Mouse (Mus musculus) forebrain, embryonic 11.5 days (tissue): ENCODE results near the gene Ifna12. TPM values are rescaled to one million over a fixed set of nuclear protein-coding genes. Genes with fewer than 3 reads are reported as not detected.

Source experiments
- ATAC-seq: fragments of 200-750 bp; cut with Nextera tagmentation; replicated peaks from 2 replicates; pipeline ENCODE4 v1.8.0; 2017; ENCODE audit warnings: moderate TSS enrichment; ENCODE audit not compliant: low FRiP score
- DNase-seq: peaks from one replicate; pipeline ENCODE4 v3.0.0-alpha.2; 2017; ENCODE audit warnings: low spot score
- H3K27ac ChIP-seq: fragments of 300-500 bp; sonication (generic); 2 replicates; pipeline ENCODE4 v1.5.1; 2014; ENCODE audit warnings: low read depth, low read length
- H3K27me3 ChIP-seq: fragments of 300-500 bp; sonication (generic); 2 replicates; pipeline ENCODE4 v1.6.1; 2014; ENCODE audit warnings: mild to moderate bottlenecking, low read length, mixed read lengths; ENCODE audit not compliant: control insufficient read depth, insufficient read depth
- H3K36me3 ChIP-seq: fragments of 300-500 bp; sonication (generic); 2 replicates; pipeline ENCODE4 v1.6.1; 2014; ENCODE audit warnings: mild to moderate bottlenecking, low read length, moderate library complexity, mixed read lengths; ENCODE audit not compliant: control insufficient read depth, insufficient read depth
- H3K4me1 ChIP-seq: fragments of 300-500 bp; sonication (generic); replicated peaks from 2 replicates; pipeline ENCODE4 v1.6.1; 2014; ENCODE audit warnings: low read length, mixed read lengths; ENCODE audit not compliant: control insufficient read depth, insufficient read depth
- H3K4me2 ChIP-seq: fragments of 300-500 bp; sonication (generic); 2 replicates; pipeline ENCODE4 v1.6.1; 2014; ENCODE audit warnings: low read depth, mild to moderate bottlenecking, low read length, moderate library complexity, mixed read lengths; ENCODE audit not compliant: severe bottlenecking
- H3K4me3 ChIP-seq: fragments of 300-500 bp; sonication (generic); 2 replicates; pipeline ENCODE4 v1.5.1; 2014; ENCODE audit warnings: low read depth, low read length
- H3K9ac ChIP-seq: fragments of 300-500 bp; sonication (generic); 2 replicates; pipeline ENCODE4 v1.6.1; 2014; ENCODE audit warnings: low read length
- H3K9me3 ChIP-seq: fragments of 300-500 bp; sonication (generic); 2 replicates; pipeline ENCODE4 v1.6.1; 2016; ENCODE audit warnings: low read length, mixed read lengths; ENCODE audit not compliant: control insufficient read depth
- WGBS: fragments of 180-500 bp; shearing (Covaris S2); extraction: QIAGEN DNeasy Blood & Tissue Kit; methylation state at CpG from one replicate; pipeline ENCODE4 v1.1.7; 2014; 5-methylcytosine and 5-hydroxymethylcytosine counted together
- polyA plus RNA-seq: library from polyadenylated mRNA; unstranded; fragments of >200 nt; fragmentation: Nextera tagmentation; extraction: Ambion mirVana; gene quantifications from 2 replicates; pipeline ENCODE4 v1.2.1, GENCODE M21; 2014

Ifna12 gene
- not detected in 2 replicates for polyA plus RNA-seq

- no peaks in the 10 kb centered on the region for H3K27me3 ChIP-seq
- DNase-seq (no peak), ATAC-seq (no peak)
- no peaks in the 10 kb centered on the region for H3K4me1 ChIP-seq
- no peaks in the 10 kb centered on the region for H3K9me3 ChIP-seq
- H3K4me3 ChIP-seq = no peak within 1 kb of the TSS
- no peak within 1 kb of the TSS for H3K27ac ChIP-seq
- H3K9ac ChIP-seq = no peak within 1 kb of the TSS
- H3K4me2 ChIP-seq = no peak within 1 kb of the TSS
- H3K36me3 ChIP-seq = no peaks in the 10 kb centered on the region
Observed at GRCm38 (mm10) chr4:88603276-88603675, at the start of gene Ifna12. Ifna12 (minus strand) TSS chr4:88603376.

GRCm38 (mm10) chr4:88644359-88644758 lies 41.2 kb upstream of the Ifna12 start, which contains the start of gene Ifna13:
Ifna13 (minus strand) TSS chr4:88644459.
- no peak for DNase-seq
- 46% methylated on average over 2 of the region's 2 CpGs for WGBS

GRCm38 (mm10) chr4:88642526-88642925 lies 39.4 kb upstream of the Ifna12 start:
- no peak for DNase-seq
- ATAC-seq = peak; percentile 18; the same call in 1 of the 2 replicates
- H3K4me3 ChIP-seq = no peak overlapping the region
- H3K36me3 ChIP-seq = no peaks in the 10 kb centered on the region
- no peak overlapping the region for H3K4me2 ChIP-seq
- WGBS = 42% methylated on average over 2 of the region's 2 CpGs
- no peak overlapping the region for H3K27ac ChIP-seq
- H3K27me3 ChIP-seq = no peaks in the 10 kb centered on the region
- no peak overlapping the region for H3K9ac ChIP-seq
- no peaks in the 10 kb centered on the region for H3K9me3 ChIP-seq
- no peaks in the 10 kb centered on the region for H3K4me1 ChIP-seq

More at GRCm38 (mm10) chr4:88644359-88644758, 41.2 kb upstream of the Ifna12 start, which contains the start of gene Ifna13:
- H3K4me1 ChIP-seq = no peaks in the 10 kb centered on the region
- H3K9ac ChIP-seq = no peak within 1 kb of the TSS
- H3K4me2 ChIP-seq = no peak within 1 kb of the TSS
- ATAC-seq = no peak
- no peak within 1 kb of the TSS for H3K27ac ChIP-seq
- H3K4me3 ChIP-seq = no peak within 1 kb of the TSS
- no peaks in the 10 kb centered on the region for H3K36me3 ChIP-seq
- H3K27me3 ChIP-seq = no peaks in the 10 kb centered on the region
- no peaks in the 10 kb centered on the region for H3K9me3 ChIP-seq

- no peak overlapping the region for H3K9ac ChIP-seq
- no peaks in the 10 kb centered on the region for H3K27me3 ChIP-seq
- H3K9me3 ChIP-seq = no peaks in the 10 kb centered on the region
- WGBS = 22% methylated on average over 11 of the region's 11 CpGs
- peak; percentile 96 for DNase-seq
- H3K4me1 ChIP-seq = no peaks in the 10 kb centered on the region
- H3K36me3 ChIP-seq = no peaks in the 10 kb centered on the region
- ATAC-seq = peak; percentile 90
- H3K27ac ChIP-seq = no peak overlapping the region
- H3K4me3 ChIP-seq = no peak overlapping the region
- H3K4me2 ChIP-seq = no peak overlapping the region; the same call in 1 of the 2 replicates
Observed at GRCm38 (mm10) chr4:88641077-88641831, 38.1 kb upstream of the Ifna12 start.

- no peak overlapping the region for H3K27ac ChIP-seq
- no peaks in the 10 kb centered on the region for H3K27me3 ChIP-seq
- H3K4me2 ChIP-seq = peak overlapping the region; percentile 34
- DNase-seq (no peak), ATAC-seq (no peak)
- 68% methylated on average over 8 of the region's 8 CpGs for WGBS
- H3K4me1 ChIP-seq = no peaks in the 10 kb centered on the region
- no peaks in the 10 kb centered on the region for H3K9me3 ChIP-seq
- H3K36me3 ChIP-seq = no peaks in the 10 kb centered on the region
- H3K9ac ChIP-seq = no peak overlapping the region
- H3K4me3 ChIP-seq = no peak overlapping the region
Observed at GRCm38 (mm10) chr4:88640704-88641076, 37.5 kb upstream of the Ifna12 start.

- H3K36me3 ChIP-seq = no peaks in the 10 kb centered on the region
- H3K4me3 ChIP-seq = no peak within 1 kb of the TSS
- no peak for DNase-seq
- no peaks in the 10 kb centered on the region for H3K9me3 ChIP-seq
- H3K9ac ChIP-seq = no peak within 1 kb of the TSS
- H3K27ac ChIP-seq = no peak within 1 kb of the TSS
- 91% methylated on average over 4 of the region's 4 CpGs for WGBS
- no peak within 1 kb of the TSS for H3K4me2 ChIP-seq
- H3K4me1 ChIP-seq = no peaks in the 10 kb centered on the region
- no peak for ATAC-seq
- no peaks in the 10 kb centered on the region for H3K27me3 ChIP-seq
Observed at GRCm38 (mm10) chr4:88634311-88634710, 31.1 kb upstream of the Ifna12 start, which contains the start of gene C87499. C87499 (minus strand) TSS chr4:88634411.

GRCm38 (mm10) chr4:88592285-88592684 lies 10.9 kb downstream of the Ifna12 start, which contains the start of gene Ifna9:
Ifna9 (minus strand) TSS chr4:88592385.
- WGBS = 91% methylated on average over 1 of the region's 1 CpGs
- Histone ChIP-seq H3K36me3 (no peaks in the 10 kb centered on the region), H3K4me3 (no peak within 1 kb of the TSS), H3K4me2 (no peak within 1 kb of the TSS), H3K9ac (no peak within 1 kb of the TSS), H3K4me1 (no peaks in the 10 kb centered on the region), H3K9me3 (no peaks in the 10 kb centered on the region), H3K27ac (no peak within 1 kb of the TSS), H3K27me3 (no peaks in the 10 kb centered on the region)
- ATAC-seq (no peak), DNase-seq (no peak)

- Histone ChIP-seq H3K4me2 (no peak within 1 kb of the TSS), H3K9ac (no peak within 1 kb of the TSS), H3K4me3 (no peak within 1 kb of the TSS), H3K9me3 (no peaks in the 10 kb centered on the region), H3K4me1 (no peaks in the 10 kb centered on the region), H3K36me3 (no peaks in the 10 kb centered on the region), H3K27me3 (no peaks in the 10 kb centered on the region), H3K27ac (no peak within 1 kb of the TSS)
- ATAC-seq (no peak), DNase-seq (no peak)
- 71% methylated on average over 1 of the region's 1 CpGs for WGBS
Observed at GRCm38 (mm10) chr4:88571698-88572097, 31.5 kb downstream of the Ifna12 start, which contains the start of gene Ifna14. Ifna14 (minus strand) TSS chr4:88571798.

- H3K27me3 ChIP-seq = no peaks in the 10 kb centered on the region
- ATAC-seq (no peak), DNase-seq (no peak)
- 96% methylated on average over 1 of the region's 1 CpGs for WGBS
- no peaks in the 10 kb centered on the region for H3K36me3 ChIP-seq
- no peak overlapping the region for H3K27ac ChIP-seq
- no peak overlapping the region for H3K4me3 ChIP-seq
- H3K4me1 ChIP-seq = no peaks in the 10 kb centered on the region
- H3K4me2 ChIP-seq = no peak overlapping the region
- H3K9me3 ChIP-seq = no peaks in the 10 kb centered on the region
- no peak overlapping the region for H3K9ac ChIP-seq
Observed at GRCm38 (mm10) chr4:88561791-88562190, 41.4 kb downstream of the Ifna12 start.
